Comparison of ENCODE assay signal across 26 mouse cellular contexts in genomic region chr3:86712758-86713157, GRCm38 (mm10).
DNase-seq lines count a peak whose midpoint lies in the region; ATAC-seq and TF ChIP-seq lines count a peak whose summit lies in the region.
"Had no signal": no experiment of that assay in that cellular context is flagged by ENCODE, and none has a peak within 500 bp of the region (broad histone marks: within the 10 kb centered on the region; RNA-seq: fewer than 3 reads in every experiment).

No protein-coding gene starts in this region.

- H3K27me3 ChIP-seq in hindbrain, embryonic 13.5 days, result no peaks in the 10 kb centered on the region
- no peaks in the 10 kb centered on the region for H3K27me3 ChIP-seq in hindbrain, postnatal 0 days (ENCODE audit: insufficient read depth, low read length)
- no peaks in the 10 kb centered on the region for H3K27me3 ChIP-seq in midbrain, embryonic 11.5 days (ENCODE audit: control insufficient read depth, insufficient read depth, low read length)
- H3K27me3 ChIP-seq in midbrain, embryonic 16.5 days (ENCODE audit: control insufficient read depth, insufficient read depth, low read depth, low read length), result no peaks in the 10 kb centered on the region
- H3K27me3 ChIP-seq in limb, embryonic 10.5 days (ENCODE audit: low read depth, poor library complexity, severe bottlenecking), result no peaks in the 10 kb centered on the region
- H3K27me3 ChIP-seq: embryonic facial prominence, embryonic 12.5 days; kidney, embryonic 15.5 days; liver, embryonic 13.5 days had no signal

- DNase-seq in hindbrain, postnatal 0 days (ENCODE audit: low spot score), result no peak
- DNase-seq in midbrain, embryonic 11.5 days (ENCODE audit: low spot score, missing footprints), result peak; percentile 89
- DNase-seq in limb, embryonic 10.5 days (ENCODE audit: low spot score), result no peak
- no peak for DNase-seq in right cerebral cortex, postnatal 36 days (ENCODE audit: low spot score in 2 of 2)
- no peak for DNase-seq in left cerebral cortex, postnatal 10 days (ENCODE audit: extremely low spot score in 1 of 2, low spot score in 2 of 2)
- DNase-seq: adrenal gland, postnatal 25 days; cerebellum, adult 9-11 months; gastrocnemius, postnatal 10 days; heart, postnatal 4 days; kidney, postnatal 36 days; layer of hippocampus, postnatal 36 days; liver, embryonic 13.5 days; lung, adult 2 months; lung, postnatal 14 days; right cerebral cortex, adult 18-20 months; thymus, adult 18-20 months; thymus, postnatal 4 days had no signal

- no peak overlapping the region for H3K4me3 ChIP-seq in hindbrain, embryonic 13.5 days
- H3K4me3 ChIP-seq in hindbrain, postnatal 0 days (ENCODE audit: low read length), result no peak overlapping the region
- no peak overlapping the region for H3K4me3 ChIP-seq in midbrain, embryonic 11.5 days (ENCODE audit: low read depth, low read length)
- H3K4me3 ChIP-seq in midbrain, embryonic 16.5 days (ENCODE audit: low read depth, low read length), result no peak overlapping the region
- H3K4me3 ChIP-seq in limb, embryonic 10.5 days, result no peak overlapping the region
- H3K4me3 ChIP-seq: embryonic facial prominence, embryonic 12.5 days; erythroblast, embryonic 14.5 days; heart, embryonic 10.5 days; kidney, embryonic 15.5 days; liver, embryonic 13.5 days had no signal

- peaks cover 15% of the 10 kb centered on the region for H3K4me1 ChIP-seq in hindbrain, embryonic 13.5 days (replicated peaks)
- no peaks in the 10 kb centered on the region for H3K4me1 ChIP-seq in hindbrain, postnatal 0 days (ENCODE audit: insufficient read depth, low read length)
- H3K4me1 ChIP-seq in midbrain, embryonic 11.5 days (ENCODE audit: control insufficient read depth, insufficient read depth, low read length), result peaks cover 13% of the 10 kb centered on the region
- H3K4me1 ChIP-seq in midbrain, embryonic 16.5 days (ENCODE audit: control insufficient read depth, insufficient read depth, low read length), result no peaks in the 10 kb centered on the region
- H3K4me1 ChIP-seq in limb, embryonic 10.5 days, result peaks cover 52% of the 10 kb centered on the region
- H3K4me1 ChIP-seq: kidney, embryonic 15.5 days; liver, embryonic 13.5 days had no signal

- intact Hi-C loops in left cerebral cortex, postnatal 10 days (cut with DNase I), result no loop called here

- H3K9me3 ChIP-seq in hindbrain, embryonic 13.5 days, result no peaks in the 10 kb centered on the region
- H3K9me3 ChIP-seq in hindbrain, postnatal 0 days (ENCODE audit: low read length), result no peaks in the 10 kb centered on the region
- no peaks in the 10 kb centered on the region for H3K9me3 ChIP-seq in midbrain, embryonic 11.5 days (ENCODE audit: control insufficient read depth, low read length)
- H3K9me3 ChIP-seq in midbrain, embryonic 16.5 days (replicated peaks; ENCODE audit: control insufficient read depth, low read length, poor library complexity, severe bottlenecking), result no peaks in the 10 kb centered on the region
- no peaks in the 10 kb centered on the region for H3K9me3 ChIP-seq in limb, embryonic 10.5 days (replicated peaks)
- H3K9me3 ChIP-seq: embryonic facial prominence, embryonic 12.5 days; heart, embryonic 10.5 days; kidney, embryonic 15.5 days; liver, embryonic 13.5 days had no signal

- H3K9ac ChIP-seq in hindbrain, embryonic 13.5 days, result no peak overlapping the region
- no peak overlapping the region for H3K9ac ChIP-seq in hindbrain, postnatal 0 days (replicated peaks; ENCODE audit: low read length)
- no peak overlapping the region for H3K9ac ChIP-seq in midbrain, embryonic 11.5 days (ENCODE audit: low read length)
- H3K9ac ChIP-seq in midbrain, embryonic 16.5 days (ENCODE audit: low read depth, low read length), result no peak overlapping the region
- H3K9ac ChIP-seq: embryonic facial prominence, embryonic 12.5 days; kidney, embryonic 15.5 days; liver, embryonic 13.5 days had no signal

- TF ChIP-seq CTCF in hindbrain, postnatal 0 days (IDR thresholded peaks at IDR 0.05; ENCODE audit: low read depth), result no peak

- ATAC-seq in hindbrain, embryonic 13.5 days (ENCODE audit: low FRiP score), result peak; percentile 66; the same call in 1 of the 2 replicates
- ATAC-seq in hindbrain, postnatal 0 days, result no peak
- no peak for ATAC-seq in midbrain, embryonic 11.5 days (ENCODE audit: low FRiP score)
- ATAC-seq in midbrain, embryonic 16.5 days, result no peak
- ATAC-seq: CD4-positive, CD25-positive, alpha-beta regulatory T cell, adult 4 months; forebrain, embryonic 16.5 days; intestine, postnatal 0 days had no signal

- H3K27ac ChIP-seq in hindbrain, embryonic 13.5 days, result 0 out of 2 replicates have a peak overlapping the region, but pooled peaks have one; percentile 48
- no peak overlapping the region for H3K27ac ChIP-seq in hindbrain, postnatal 0 days
- H3K27ac ChIP-seq in midbrain, embryonic 11.5 days (ENCODE audit: low read depth, low read length), result no peak overlapping the region
- no peak overlapping the region for H3K27ac ChIP-seq in midbrain, embryonic 16.5 days (ENCODE audit: low read length)
- peak overlapping the region; percentile 36; the same call in 1 of the 2 replicates for H3K27ac ChIP-seq in limb, embryonic 10.5 days
- H3K27ac ChIP-seq: kidney, embryonic 15.5 days; liver, embryonic 13.5 days had no signal

- 29% methylated on average over 3 of the region's 3 CpGs for WGBS in hindbrain, embryonic 13.5 days
- WGBS in hindbrain, postnatal 0 days, result 26% methylated on average over 3 of the region's 3 CpGs
- 19% methylated on average over 3 of the region's 3 CpGs for WGBS in midbrain, embryonic 11.5 days
- WGBS in midbrain, embryonic 16.5 days, result 10% methylated on average over 3 of the region's 3 CpGs
- 42% methylated on average over 3 of the region's 3 CpGs for WGBS in limb, embryonic 10.5 days

- H3K4me2 ChIP-seq in hindbrain, embryonic 13.5 days, result no peak overlapping the region
- no peak overlapping the region for H3K4me2 ChIP-seq in hindbrain, postnatal 0 days (ENCODE audit: low read depth, low read length)
- no peak overlapping the region for H3K4me2 ChIP-seq in midbrain, embryonic 11.5 days
- no peak overlapping the region for H3K4me2 ChIP-seq in midbrain, embryonic 16.5 days (ENCODE audit: low read length)
- H3K4me2 ChIP-seq: kidney, embryonic 15.5 days; liver, embryonic 13.5 days had no signal

- H3K36me3 ChIP-seq in hindbrain, embryonic 13.5 days, result no peaks in the 10 kb centered on the region
- H3K36me3 ChIP-seq in hindbrain, postnatal 0 days (ENCODE audit: insufficient read depth, low read length), result no peaks in the 10 kb centered on the region
- H3K36me3 ChIP-seq in midbrain, embryonic 11.5 days (ENCODE audit: control insufficient read depth, insufficient read depth, low read length), result no peaks in the 10 kb centered on the region
- H3K36me3 ChIP-seq in midbrain, embryonic 16.5 days (ENCODE audit: control insufficient read depth, insufficient read depth, low read length), result no peaks in the 10 kb centered on the region
- H3K36me3 ChIP-seq in limb, embryonic 10.5 days, result no peaks in the 10 kb centered on the region
- H3K36me3 ChIP-seq: embryonic facial prominence, embryonic 12.5 days; heart, embryonic 10.5 days; kidney, embryonic 15.5 days; liver, embryonic 13.5 days had no signal

Comparison
In these comparisons a context has a peak if more than half of its experiments do, and no peak if none do; other contexts are left out.
1. H3K27ac ChIP-seq: peak in hindbrain, embryonic 13.5 days (single experiment) and limb, embryonic 10.5 days (single experiment); none in hindbrain, postnatal 0 days (single experiment), midbrain, embryonic 11.5 days (single experiment) and midbrain, embryonic 16.5 days (single experiment).